Comparison of ENCODE assay signal across 31 mouse cellular contexts in genomic region chr2:33137731-33138130, GRCm38 (mm10). TPM values are rescaled to one million over a fixed set of nuclear protein-coding genes. Genes with fewer than 3 reads are reported as not detected.
"Had no signal": no experiment of that assay in that cellular context is flagged by ENCODE, and none has a peak within 500 bp of the region (broad histone marks: within the 10 kb centered on the region; RNA-seq: fewer than 3 reads in every experiment).

No protein-coding gene starts in this region.

- H3K27ac ChIP-seq: limb, embryonic 10.5 days; limb, embryonic 12.5 days; limb, embryonic 13.5 days; limb, embryonic 15.5 days; liver, embryonic 12.5 days; liver, embryonic 13.5 days; liver, embryonic 14.5 days; liver, embryonic 15.5 days; lung, embryonic 15.5 days; macrophage; midbrain, embryonic 10.5 days; midbrain, embryonic 12.5 days; midbrain, embryonic 13.5 days; midbrain, embryonic 15.5 days; neural tube, embryonic 12.5 days had no signal

- H3K9me3 ChIP-seq: limb, embryonic 10.5 days; limb, embryonic 12.5 days; limb, embryonic 13.5 days; limb, embryonic 15.5 days; liver, embryonic 12.5 days; liver, embryonic 13.5 days; liver, embryonic 15.5 days; lung, embryonic 15.5 days; megakaryocyte, embryonic 14.5 days; midbrain, embryonic 10.5 days; midbrain, embryonic 12.5 days; midbrain, embryonic 13.5 days; midbrain, embryonic 15.5 days; neural tube, embryonic 12.5 days had no signal

- ATAC-seq: liver, embryonic 12.5 days; liver, postnatal 0 days; lung, postnatal 0 days; midbrain, embryonic 13.5 days; midbrain, embryonic 15.5 days; midbrain, embryonic 16.5 days had no signal

- DNase-seq: left cerebral cortex, postnatal 4 days; liver; liver, embryonic 13.5 days; lung, adult 18-20 months; lung, adult 2 months; lung, embryonic 14.5 days; lung, postnatal 10 days; lung, postnatal 14 days; lung, postnatal 36 days; lung, postnatal 4 days; midbrain, embryonic 14.5 days had no signal

- H3K4me3 ChIP-seq: limb, embryonic 10.5 days; limb, embryonic 12.5 days; limb, embryonic 13.5 days; limb, embryonic 15.5 days; liver, embryonic 12.5 days; liver, embryonic 13.5 days; liver, embryonic 15.5 days; lung, embryonic 15.5 days; megakaryocyte, embryonic 14.5 days; midbrain, embryonic 10.5 days; midbrain, embryonic 12.5 days; midbrain, embryonic 13.5 days; midbrain, embryonic 15.5 days; myocyte; neural tube, embryonic 12.5 days had no signal

- H3K27me3 ChIP-seq: midbrain, embryonic 15.5 days had no signal

- H3K4me1 ChIP-seq: limb, embryonic 12.5 days; limb, embryonic 13.5 days; limb, embryonic 15.5 days; liver, embryonic 12.5 days; liver, embryonic 13.5 days; liver, embryonic 15.5 days; lung, embryonic 15.5 days; midbrain, embryonic 10.5 days; midbrain, embryonic 12.5 days; midbrain, embryonic 13.5 days; midbrain, embryonic 15.5 days; neural tube, embryonic 12.5 days had no signal

- H3K36me3 ChIP-seq: limb, embryonic 10.5 days; limb, embryonic 12.5 days; limb, embryonic 13.5 days; limb, embryonic 15.5 days; liver, embryonic 12.5 days; liver, embryonic 13.5 days; liver, embryonic 15.5 days; lung, embryonic 15.5 days; midbrain, embryonic 10.5 days had no signal

RNA-seq across cellular contexts. Expression of gene Garnl3, which starts 6.3 kb away (rescaled TPM):
- total RNA-seq: megakaryocyte progenitor cell, adult 5-6 weeks had no signal
